Mouse (Mus musculus): ENCODE measurements at regions not wholly inside any gene's neighbourhood (a gene's known extent, or its start where the extent isn't known, plus 50 kb on each side); places are given as distances from the start of the nearest gene placed in this dataset.

DNA sequence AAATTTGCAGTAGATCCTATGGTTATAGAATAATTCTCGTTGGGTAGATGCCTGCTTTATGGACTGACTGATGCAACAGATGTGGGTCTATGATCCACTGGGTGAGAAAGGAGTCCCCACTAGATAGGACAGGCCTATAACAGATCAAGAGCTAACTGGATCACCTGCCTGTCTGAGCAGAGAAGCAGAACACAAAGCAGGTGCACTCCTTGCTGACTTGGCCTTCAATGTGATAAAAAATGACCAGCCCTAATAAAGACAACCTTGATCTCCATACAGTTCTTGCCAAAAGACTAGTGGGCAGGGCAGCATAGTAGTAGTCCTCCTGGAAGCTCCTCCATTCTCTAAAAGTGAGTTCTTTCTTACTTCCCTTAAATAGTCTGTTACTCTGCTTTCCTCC lies 109.6 kb upstream of the Abcb5 start:
- TF ChIP-seq CTCF (IDR thresholded peaks at IDR 0.05; ENCODE audit: borderline replicate concordance, insufficient read depth, low read length): no peak
- no peak for TF ChIP-seq POLR2A (IDR thresholded peaks at IDR 0.05; ENCODE audit: low read depth, low read length)
